Mouse (Mus musculus): ENCODE results near the gene Rac3.

DNA sequence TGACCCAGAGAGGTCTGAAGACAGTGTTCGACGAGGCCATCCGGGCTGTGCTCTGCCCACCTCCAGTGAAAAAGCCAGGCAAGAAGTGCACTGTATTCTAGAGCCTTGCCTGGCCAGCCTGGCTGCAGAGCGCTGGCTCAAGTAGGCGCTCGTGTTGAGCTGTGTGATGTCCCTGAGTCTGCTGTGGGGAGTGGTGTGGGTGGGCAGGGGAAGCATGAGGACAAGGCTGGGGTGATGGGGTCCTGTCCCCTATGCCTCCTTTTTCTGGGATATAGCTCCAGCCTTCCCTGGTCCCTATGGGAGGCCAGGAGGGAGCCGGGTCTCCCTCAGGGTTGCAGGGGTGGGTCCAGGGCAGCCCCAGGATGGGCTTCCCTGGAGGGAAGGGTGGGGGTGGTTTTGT, 2.2 kb downstream of the Rac3 start:
- no peak for TF ChIP-seq CTCF (IDR thresholded peaks at IDR 0.05; ENCODE audit: extremely low read depth, insufficient read depth, low read length)
- no peak for TF ChIP-seq POLR2A (IDR thresholded peaks at IDR 0.05; ENCODE audit: extremely low read depth, insufficient read depth, low read length)

Measured in cortical plate, adult 2 months (tissue).